Mouse (Mus musculus): ENCODE measurements around the gene Perp. TPM values are rescaled to one million over a fixed set of nuclear protein-coding genes. Genes with fewer than 3 reads are reported as not detected.

The Perp gene
- total and polyA plus RNA-seq, 2 experiments from 2014 or later = 395 to 547 TPM

DNA sequence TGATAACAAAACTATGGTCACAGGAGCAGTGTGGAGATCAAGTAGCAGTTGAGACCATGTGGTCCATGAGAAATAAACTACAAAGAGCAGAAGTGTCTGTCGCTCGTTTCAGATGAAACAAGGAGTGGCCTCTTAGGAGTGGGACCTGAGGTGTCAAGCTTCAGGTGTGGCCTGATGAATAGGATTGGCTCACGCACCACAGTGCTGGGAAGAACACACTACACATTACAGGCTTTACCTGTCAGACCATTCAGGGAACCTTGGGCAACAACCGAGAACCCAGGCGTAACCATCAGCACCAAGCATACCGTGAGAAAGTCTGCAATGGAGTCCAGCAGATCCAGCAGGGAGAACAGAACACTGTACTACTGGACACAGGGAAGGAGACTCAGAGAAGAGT lies 33.3 kb downstream of the Perp start:
- Histone ChIP-seq H3K4me2 (ENCODE audit: low read depth, low read length) (no peak overlapping the region), H3K4me3 (ENCODE audit: low read depth, low read length) (no peak overlapping the region), H3K9ac (replicated peaks; ENCODE audit: low read depth, low read length) (no peak overlapping the region), H3K27ac (ENCODE audit: low read depth) (no peak overlapping the region), H3K27me3 (ENCODE audit: control insufficient read depth, insufficient read depth, low read length) (no peaks in the 10 kb centered on the region), H3K9me3 (replicated peaks; ENCODE audit: control insufficient read depth, low read length) (no peaks in the 10 kb centered on the region), H3K4me1 (ENCODE audit: control insufficient read depth, insufficient read depth) (peaks cover 18% of the 10 kb centered on the region), H3K36me3 (replicated peaks; ENCODE audit: control insufficient read depth, insufficient read depth, low read length) (no peaks in the 10 kb centered on the region)
- DNase-seq (ENCODE audit: low spot score) = no peak
- no peak for TF ChIP-seq CTCF (IDR thresholded peaks at IDR 0.05; ENCODE audit: low read depth)
- TF ChIP-seq EP300 (IDR thresholded peaks at IDR 0.05; ENCODE audit: low read depth) = no peak
- no peak for ATAC-seq (ENCODE audit: insufficient read depth, low read depth)
- 90% methylated on average over 6 of the region's 6 CpGs for WGBS

DNA sequence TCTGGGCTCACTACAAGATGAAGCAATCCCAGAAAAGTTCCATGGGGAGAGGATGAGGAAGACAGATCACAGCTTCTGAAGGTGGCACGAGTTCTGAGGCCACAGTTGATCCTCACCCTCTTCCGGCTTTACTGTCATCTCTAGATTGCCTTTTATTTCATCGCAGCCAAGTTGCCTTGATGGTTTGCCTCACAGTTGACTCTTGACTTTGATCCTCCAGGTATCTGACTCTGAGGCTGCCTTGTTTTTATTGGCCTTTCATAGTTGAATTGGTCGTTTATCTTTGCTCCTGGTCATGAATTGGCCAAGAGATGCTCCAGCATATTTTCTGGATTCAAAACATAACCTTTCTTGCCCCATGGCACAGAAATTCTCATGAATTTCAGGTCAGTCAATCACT lies 34.3 kb downstream of the Perp start:
- no peaks in the 10 kb centered on the region for H3K36me3 ChIP-seq (replicated peaks; ENCODE audit: control insufficient read depth, insufficient read depth, low read length)
- no peak overlapping the region for H3K4me2 ChIP-seq (ENCODE audit: low read depth, low read length)
- H3K4me1 ChIP-seq (ENCODE audit: control insufficient read depth, insufficient read depth) = peaks cover 18% of the 10 kb centered on the region
- TF ChIP-seq CTCF (IDR thresholded peaks at IDR 0.05; ENCODE audit: low read depth) = no peak
- no peak for TF ChIP-seq EP300 (IDR thresholded peaks at IDR 0.05; ENCODE audit: low read depth)
- ATAC-seq (ENCODE audit: insufficient read depth, low read depth) = no peak
- no peak overlapping the region for H3K4me3 ChIP-seq (ENCODE audit: low read depth, low read length)
- no peak for DNase-seq (ENCODE audit: low spot score)
- no peak overlapping the region for H3K9ac ChIP-seq (replicated peaks; ENCODE audit: low read depth, low read length)
- H3K9me3 ChIP-seq (replicated peaks; ENCODE audit: control insufficient read depth, low read length) = no peaks in the 10 kb centered on the region
- WGBS = 84% methylated on average over 4 of the region's 4 CpGs
- no peaks in the 10 kb centered on the region for H3K27me3 ChIP-seq (ENCODE audit: control insufficient read depth, insufficient read depth, low read length)
- H3K27ac ChIP-seq (ENCODE audit: low read depth) = no peak overlapping the region

DNA sequence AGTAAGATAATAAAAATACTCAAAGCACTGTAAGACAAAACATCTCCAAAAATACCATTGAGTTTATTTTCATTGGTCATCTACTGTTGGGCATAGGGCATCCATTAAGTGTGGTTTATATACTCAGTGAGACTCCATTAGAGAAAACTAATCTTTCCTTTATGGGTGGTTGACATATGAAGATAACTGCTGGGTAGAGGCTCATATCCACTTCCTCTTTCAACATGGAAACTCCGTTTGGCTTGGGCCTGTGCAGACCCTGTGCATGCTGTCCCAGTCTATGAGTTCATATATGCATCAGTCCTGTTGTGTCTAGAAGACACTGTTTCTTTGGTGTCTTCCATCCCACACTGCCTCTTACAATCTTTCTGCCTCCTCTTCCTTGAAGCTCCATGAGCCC lies 34.9 kb downstream of the Perp start:
- DNase-seq (ENCODE audit: low spot score) (no peak), ATAC-seq (ENCODE audit: insufficient read depth, low read depth) (no peak)
- H3K36me3 ChIP-seq (replicated peaks; ENCODE audit: control insufficient read depth, insufficient read depth, low read length) = no peaks in the 10 kb centered on the region
- H3K27ac ChIP-seq (ENCODE audit: low read depth) = no peak overlapping the region
- WGBS = 68% methylated on average over 1 of the region's 1 CpGs
- peaks cover 18% of the 10 kb centered on the region for H3K4me1 ChIP-seq (ENCODE audit: control insufficient read depth, insufficient read depth)
- TF ChIP-seq EP300 (IDR thresholded peaks at IDR 0.05; ENCODE audit: low read depth) (no peak), CTCF (IDR thresholded peaks at IDR 0.05; ENCODE audit: low read depth) (no peak)
- no peak overlapping the region for H3K4me3 ChIP-seq (ENCODE audit: low read depth, low read length)
- H3K27me3 ChIP-seq (ENCODE audit: control insufficient read depth, insufficient read depth, low read length) = no peaks in the 10 kb centered on the region
- H3K9ac ChIP-seq (replicated peaks; ENCODE audit: low read depth, low read length) = no peak overlapping the region
- H3K9me3 ChIP-seq (replicated peaks; ENCODE audit: control insufficient read depth, low read length) = no peaks in the 10 kb centered on the region
- H3K4me2 ChIP-seq (ENCODE audit: low read depth, low read length) = no peak overlapping the region

DNA sequence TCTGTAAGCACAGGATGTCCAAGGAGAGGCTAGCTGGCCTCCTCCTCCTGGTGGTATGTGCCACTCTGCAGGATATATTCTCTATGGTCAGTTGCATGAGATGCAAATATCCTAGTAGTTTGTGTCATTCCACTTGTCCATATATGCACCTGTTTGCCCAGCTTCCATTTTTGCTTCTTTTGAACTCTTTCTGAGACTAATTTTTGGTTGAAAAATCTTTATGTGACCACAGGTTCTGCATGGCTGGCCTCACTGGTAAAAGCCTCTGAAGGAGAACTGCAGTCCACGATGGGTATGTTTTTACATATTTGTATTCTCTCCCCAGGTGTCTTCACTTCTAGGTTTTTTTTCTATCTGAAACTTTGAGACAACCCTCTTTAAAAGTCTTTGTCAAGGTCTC lies 37.4 kb downstream of the Perp start:
- ATAC-seq (ENCODE audit: insufficient read depth, low read depth) (no peak), DNase-seq (ENCODE audit: low spot score) (no peak)
- no peaks in the 10 kb centered on the region for H3K36me3 ChIP-seq (replicated peaks; ENCODE audit: control insufficient read depth, insufficient read depth, low read length)
- 94% methylated on average over 1 of the region's 1 CpGs for WGBS
- no peaks in the 10 kb centered on the region for H3K9me3 ChIP-seq (replicated peaks; ENCODE audit: control insufficient read depth, low read length)
- H3K4me3 ChIP-seq (ENCODE audit: low read depth, low read length) = no peak overlapping the region
- no peaks in the 10 kb centered on the region for H3K27me3 ChIP-seq (ENCODE audit: control insufficient read depth, insufficient read depth, low read length)
- no peak overlapping the region for H3K9ac ChIP-seq (replicated peaks; ENCODE audit: low read depth, low read length)
- no peak overlapping the region for H3K27ac ChIP-seq (ENCODE audit: low read depth)
- H3K4me1 ChIP-seq (ENCODE audit: control insufficient read depth, insufficient read depth) = peaks cover 3% of the 10 kb centered on the region
- TF ChIP-seq EP300 (IDR thresholded peaks at IDR 0.05; ENCODE audit: low read depth) (no peak), CTCF (IDR thresholded peaks at IDR 0.05; ENCODE audit: low read depth) (no peak)
- no peak overlapping the region for H3K4me2 ChIP-seq (ENCODE audit: low read depth, low read length)

DNA sequence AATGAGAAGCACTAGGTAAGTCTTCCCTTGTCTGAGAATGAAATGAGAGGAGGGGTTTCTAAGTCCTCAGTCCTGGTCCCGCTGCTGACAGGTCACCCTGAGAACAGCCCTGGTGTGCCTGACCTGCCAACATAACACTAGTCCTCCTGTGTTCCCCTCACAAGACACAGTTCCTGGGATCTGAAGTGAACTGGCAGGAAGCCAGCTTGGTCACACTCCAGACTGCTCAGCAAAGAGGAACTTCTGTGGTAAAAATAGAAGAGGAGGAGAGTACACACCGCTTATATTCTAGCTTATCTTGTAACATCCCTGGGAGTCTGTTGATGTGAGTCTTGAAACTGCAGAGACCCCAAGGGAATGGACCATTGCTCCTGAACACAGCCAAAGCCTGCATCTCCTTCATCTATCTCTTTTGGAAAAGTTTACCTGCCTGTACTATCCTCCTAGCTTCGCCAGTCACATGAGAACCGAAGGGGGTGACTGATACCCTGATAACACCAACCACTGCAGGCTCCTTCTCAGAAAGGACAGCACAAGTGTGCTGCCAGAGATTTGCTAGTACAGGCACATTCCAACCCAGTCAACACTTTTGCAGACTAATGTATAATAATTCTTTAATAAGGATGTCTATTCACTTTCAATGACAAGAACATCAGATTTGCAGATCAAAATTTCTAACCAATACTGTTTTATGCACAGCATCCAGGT lies 42.3 kb downstream of the Perp start:
- Histone ChIP-seq H3K4me2 (ENCODE audit: low read depth, low read length) (peak overlapping the region; percentile 43), H3K9ac (replicated peaks; ENCODE audit: low read depth, low read length) (no peak overlapping the region), H3K4me3 (ENCODE audit: low read depth, low read length) (peak overlapping the region; percentile 10; the same call in 1 of the 2 replicates), H3K36me3 (replicated peaks; ENCODE audit: control insufficient read depth, insufficient read depth, low read length) (no peaks in the 10 kb centered on the region), H3K27ac (ENCODE audit: low read depth) (peak overlapping the region; percentile 89), H3K9me3 (replicated peaks; ENCODE audit: control insufficient read depth, low read length) (no peaks in the 10 kb centered on the region), H3K4me1 (ENCODE audit: control insufficient read depth, insufficient read depth) (peaks cover 11% of the 10 kb centered on the region), H3K27me3 (ENCODE audit: control insufficient read depth, insufficient read depth, low read length) (no peaks in the 10 kb centered on the region)
- DNase-seq (ENCODE audit: low spot score) (peak; percentile 90), ATAC-seq (ENCODE audit: insufficient read depth, low read depth) (peak; percentile 96)
- WGBS = 13% methylated on average over 4 of the region's 4 CpGs
- TF ChIP-seq CTCF (IDR thresholded peaks at IDR 0.05; ENCODE audit: low read depth) (no peak), EP300 (IDR thresholded peaks at IDR 0.05; ENCODE audit: low read depth) (peak; percentile 61; the same call in 1 of the 2 replicates)

DNA sequence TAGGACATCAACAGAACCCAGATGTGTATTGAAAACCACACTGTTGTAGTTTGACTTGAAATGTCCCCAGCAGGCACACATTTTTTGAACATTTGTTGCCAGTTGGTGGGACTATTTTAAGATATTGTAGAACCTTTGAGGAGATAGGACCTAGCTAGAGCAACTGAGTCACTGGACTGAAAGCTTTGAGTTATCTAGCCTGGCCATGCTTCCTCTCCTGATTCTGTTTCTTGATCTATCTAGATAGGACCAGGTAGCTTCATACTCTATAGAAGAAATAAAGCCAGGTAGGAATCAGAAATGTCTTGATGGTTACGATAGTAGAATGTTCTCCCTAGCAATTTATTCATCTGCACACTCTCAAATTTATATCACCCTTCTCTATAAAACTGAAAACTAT lies 43.9 kb downstream of the Perp start:
- Histone ChIP-seq H3K4me1 (ENCODE audit: control insufficient read depth, insufficient read depth) (peaks cover 11% of the 10 kb centered on the region), H3K4me3 (ENCODE audit: low read depth, low read length) (no peak overlapping the region), H3K4me2 (ENCODE audit: low read depth, low read length) (no peak overlapping the region), H3K27me3 (ENCODE audit: control insufficient read depth, insufficient read depth, low read length) (no peaks in the 10 kb centered on the region), H3K9ac (replicated peaks; ENCODE audit: low read depth, low read length) (no peak overlapping the region), H3K36me3 (replicated peaks; ENCODE audit: control insufficient read depth, insufficient read depth, low read length) (no peaks in the 10 kb centered on the region), H3K9me3 (replicated peaks; ENCODE audit: control insufficient read depth, low read length) (no peaks in the 10 kb centered on the region), H3K27ac (ENCODE audit: low read depth) (no peak overlapping the region)
- WGBS = 91% methylated on average over 1 of the region's 1 CpGs
- no peak for TF ChIP-seq CTCF (IDR thresholded peaks at IDR 0.05; ENCODE audit: low read depth)
- no peak for TF ChIP-seq EP300 (IDR thresholded peaks at IDR 0.05; ENCODE audit: low read depth)
- ATAC-seq (ENCODE audit: insufficient read depth, low read depth) (no peak), DNase-seq (ENCODE audit: low spot score) (no peak)
